Mouse (Mus musculus): ENCODE results near the gene Tmem114.

The Tmem114 gene

GRCm38 (mm10) chr16:8424971-8425330 is at the start of gene Tmem114:
Gene Tmem114, minus strand, starts transcription at chr16:8425136.
- DNase-seq, result no peak

GRCm38 (mm10) chr16:8470603-8471481 is 45.9 kb upstream of the Tmem114 start, which contains the start of gene Mettl22:
Gene Mettl22, plus strand, starts transcription at chr16:8470788.
- peak; percentile 87 to 89 for DNase-seq

DNA sequence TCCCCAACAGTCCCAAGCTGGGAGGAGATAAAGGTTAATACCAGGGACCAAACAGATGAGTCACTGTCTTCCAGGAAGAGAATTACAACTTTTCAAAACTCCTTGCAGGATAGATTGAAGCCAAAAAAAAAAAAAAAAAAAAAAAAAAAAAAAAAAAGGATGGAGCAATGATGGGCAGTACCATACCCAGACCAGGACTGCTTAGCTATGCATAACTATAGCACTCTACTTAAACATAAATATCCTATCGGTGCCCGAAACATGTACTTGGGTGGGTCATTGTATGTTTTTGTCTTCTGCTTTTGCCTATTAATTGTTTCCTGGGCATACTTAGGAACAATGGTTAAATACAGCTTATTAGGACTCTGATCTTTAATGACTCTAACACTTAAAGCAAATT is 45.2 kb upstream of the Tmem114 start:
- DNase-seq, result no peak

- DNase-seq, result peak in 1 of 2 experiments; percentile 19
Measured at GRCm38 (mm10) chr16:8459098-8459497, 34.2 kb upstream of the Tmem114 start.

- DNase-seq, result no peak
Measured at GRCm38 (mm10) chr16:8458391-8458790, 33.5 kb upstream of the Tmem114 start.

GRCm38 (mm10) chr16:8455221-8455620 is 30.3 kb upstream of the Tmem114 start:
- DNase-seq, result no peak

GRCm38 (mm10) chr16:8453301-8453700 is 28.4 kb upstream of the Tmem114 start:
- DNase-seq, result no peak

- no peak for DNase-seq
Measured at GRCm38 (mm10) chr16:8446256-8446655, 21.3 kb upstream of the Tmem114 start.

DNA sequence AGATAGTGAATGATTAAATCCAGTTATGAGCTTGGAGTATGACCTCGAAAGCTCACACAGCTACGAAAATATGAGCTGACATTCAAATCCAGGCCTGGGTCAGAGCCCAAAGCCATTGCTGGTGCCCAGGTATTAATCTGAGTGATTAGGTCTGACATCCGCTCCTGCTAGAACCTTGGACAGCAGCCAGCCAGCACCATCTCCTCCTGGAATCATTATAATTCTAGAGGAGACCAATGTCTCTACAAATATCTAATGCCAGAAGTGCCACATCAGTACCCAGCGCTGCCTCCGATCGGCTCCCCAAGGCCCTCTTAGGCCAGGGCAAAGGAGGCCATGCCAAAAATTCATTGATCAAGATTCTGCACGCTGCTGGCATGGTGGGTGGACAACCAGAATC is 20.0 kb upstream of the Tmem114 start:
- DNase-seq, result no peak

DNA sequence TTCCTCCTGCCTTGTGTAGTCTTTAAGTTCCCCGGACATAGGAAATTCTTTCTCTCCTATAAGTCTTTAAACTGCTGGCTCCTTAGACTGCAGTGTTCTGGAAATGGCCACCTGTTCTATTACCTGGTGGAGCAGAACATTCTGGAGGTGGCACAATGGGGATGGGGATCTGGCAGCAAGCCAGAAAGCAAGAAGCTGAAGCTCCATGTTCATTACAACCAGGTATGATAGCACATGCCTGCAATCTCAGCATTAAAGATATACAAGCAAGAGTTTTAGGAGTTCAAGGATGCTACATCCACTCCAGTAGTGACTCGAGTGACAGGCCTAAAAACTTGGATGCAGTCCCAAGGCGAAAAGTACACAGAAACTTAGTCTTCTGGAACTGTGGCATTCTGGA is 7.7 kb upstream of the Tmem114 start:
- DNase-seq, result no peak

DNA sequence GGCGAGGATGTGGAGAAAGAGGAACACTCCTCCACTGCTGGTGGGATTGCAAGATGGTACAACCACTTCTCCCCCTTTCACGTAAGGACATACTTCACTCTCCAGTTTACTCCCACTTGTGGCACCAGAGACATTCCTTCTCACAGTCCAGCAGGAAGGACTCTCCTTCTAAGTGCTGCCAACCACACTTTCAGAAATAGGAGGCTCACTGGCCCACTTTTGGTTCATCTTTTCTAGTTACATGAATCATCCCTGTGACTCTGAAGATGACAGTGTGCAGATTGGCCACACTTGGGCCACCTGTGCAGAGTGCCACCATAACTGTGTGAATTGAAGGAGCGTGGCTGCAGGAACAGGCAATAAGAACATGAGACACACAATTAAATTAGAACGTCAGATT is 4.6 kb upstream of the Tmem114 start:
- DNase-seq, result no peak

DNA sequence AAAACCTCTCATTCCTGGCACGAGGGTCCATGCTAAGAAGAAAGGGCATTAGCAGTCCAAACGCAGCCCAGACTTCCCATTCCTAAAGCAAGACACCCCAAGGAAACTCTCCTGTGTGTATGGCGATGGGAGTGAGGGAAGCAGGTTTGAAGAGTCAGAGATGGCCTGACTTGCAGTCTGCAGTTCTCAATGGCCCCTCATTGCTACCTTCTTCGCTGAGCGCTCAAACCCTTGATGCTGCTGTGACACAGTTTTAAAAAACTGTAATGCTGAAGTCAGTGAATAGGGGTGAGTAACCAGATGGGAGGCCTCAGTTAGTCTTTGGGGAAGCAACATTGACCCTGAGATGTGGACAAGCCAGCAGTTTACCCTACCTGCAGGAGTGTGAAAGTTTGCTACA is 800 bp upstream of the Tmem114 start:
- no peak for DNase-seq

- no peak for DNase-seq
Measured at GRCm38 (mm10) chr16:8424161-8424970, 570 bp downstream of the Tmem114 start.

DNA sequence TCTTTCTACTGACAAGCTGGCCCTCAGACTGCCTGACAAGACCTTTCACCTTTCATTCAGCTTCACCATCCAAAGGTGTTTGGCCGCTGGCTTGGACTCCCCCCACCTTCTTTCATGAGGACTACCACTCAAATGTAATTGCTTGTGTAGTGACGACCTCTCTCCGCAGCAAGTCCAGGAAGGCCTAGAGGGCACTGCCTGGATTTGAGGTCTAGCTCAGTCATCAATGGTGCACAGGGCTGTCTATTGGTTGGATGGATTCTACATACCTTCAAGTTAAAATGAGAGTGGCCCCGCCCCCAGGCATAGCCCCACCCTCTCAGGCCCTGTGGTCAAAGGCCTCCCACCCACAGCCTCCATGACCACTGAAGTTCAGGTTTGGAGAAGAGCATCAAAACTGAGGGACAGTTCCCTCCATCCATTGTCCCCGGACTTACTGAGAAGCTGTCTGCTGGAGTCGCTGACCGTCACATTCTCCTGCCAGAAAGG is 1.3 kb downstream of the Tmem114 start:
- no peak for DNase-seq

GRCm38 (mm10) chr16:8420842-8421241 is 4.1 kb downstream of the Tmem114 start:
- no peak for DNase-seq

GRCm38 (mm10) chr16:8420381-8420780 is 4.6 kb downstream of the Tmem114 start:
- DNase-seq, result no peak

GRCm38 (mm10) chr16:8419666-8420065 is 5.3 kb downstream of the Tmem114 start:
- no peak for DNase-seq

- DNase-seq, result no peak
Measured at GRCm38 (mm10) chr16:8418126-8418525, 6.8 kb downstream of the Tmem114 start.

DNA sequence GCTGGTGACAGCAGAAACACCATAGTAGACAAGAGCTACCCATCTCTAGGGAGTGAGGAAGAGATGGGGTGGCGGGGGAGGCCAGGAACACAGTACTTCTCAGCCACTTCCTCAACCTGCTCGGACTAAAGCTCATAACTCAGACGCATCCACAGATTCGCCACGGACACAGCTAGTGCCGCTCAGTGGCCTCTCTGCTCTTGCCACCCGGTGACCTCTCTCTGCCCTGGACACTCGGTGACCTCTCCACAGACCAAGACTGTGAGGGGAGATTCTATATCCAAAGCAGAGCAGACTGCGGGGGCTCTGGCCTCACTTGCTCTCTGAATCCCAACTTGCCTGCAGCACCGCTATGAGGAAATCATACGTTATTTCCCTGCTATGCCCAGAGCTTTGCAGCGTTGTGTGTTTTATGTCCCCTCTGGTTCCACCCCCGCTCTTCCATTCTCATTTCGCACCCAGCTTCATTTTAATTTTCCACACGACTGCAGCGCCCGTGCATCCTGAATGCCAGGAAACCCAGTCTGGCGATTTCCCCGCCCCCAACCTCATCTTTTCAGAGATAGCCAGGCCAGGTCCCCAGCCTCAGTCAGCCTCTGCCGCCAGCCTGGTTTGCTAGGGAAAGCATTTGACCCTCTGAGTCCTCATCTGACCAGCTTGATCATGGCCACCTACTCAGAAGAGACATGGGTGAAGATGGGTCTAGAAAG is 7.8 kb downstream of the Tmem114 start:
- no peak for DNase-seq

- DNase-seq, result no peak
Measured at GRCm38 (mm10) chr16:8415996-8416395, 8.9 kb downstream of the Tmem114 start.

GRCm38 (mm10) chr16:8413441-8413840 is 11.5 kb downstream of the Tmem114 start:
- DNase-seq, result no peak

- no peak for DNase-seq
Measured at GRCm38 (mm10) chr16:8412213-8412612, 12.7 kb downstream of the Tmem114 start.

DNA sequence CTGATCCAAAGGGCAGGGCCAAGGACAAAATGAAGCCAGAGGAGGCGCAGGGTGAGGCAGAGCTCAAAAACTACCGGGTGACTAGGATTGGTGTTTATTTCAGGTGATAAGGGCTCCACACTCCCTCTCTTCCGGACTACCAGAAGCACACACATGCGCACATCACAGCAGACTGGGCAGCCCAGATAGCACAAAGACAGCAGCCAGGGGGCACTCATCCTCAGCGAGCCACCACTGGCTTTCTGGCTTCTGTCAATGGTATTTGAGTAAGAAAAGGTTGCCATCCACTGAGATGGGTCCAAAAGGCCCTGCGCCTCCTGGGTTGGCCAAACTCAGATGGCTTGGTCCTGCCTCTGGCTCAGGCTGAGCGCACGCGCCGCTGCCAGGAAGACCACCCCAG is 15.7 kb downstream of the Tmem114 start:
- DNase-seq, result no peak

Measured in thymus, adult 18-20 months (tissue).